ENCODE assay signal across 8 mouse cellular contexts in the genomic region with DNA sequence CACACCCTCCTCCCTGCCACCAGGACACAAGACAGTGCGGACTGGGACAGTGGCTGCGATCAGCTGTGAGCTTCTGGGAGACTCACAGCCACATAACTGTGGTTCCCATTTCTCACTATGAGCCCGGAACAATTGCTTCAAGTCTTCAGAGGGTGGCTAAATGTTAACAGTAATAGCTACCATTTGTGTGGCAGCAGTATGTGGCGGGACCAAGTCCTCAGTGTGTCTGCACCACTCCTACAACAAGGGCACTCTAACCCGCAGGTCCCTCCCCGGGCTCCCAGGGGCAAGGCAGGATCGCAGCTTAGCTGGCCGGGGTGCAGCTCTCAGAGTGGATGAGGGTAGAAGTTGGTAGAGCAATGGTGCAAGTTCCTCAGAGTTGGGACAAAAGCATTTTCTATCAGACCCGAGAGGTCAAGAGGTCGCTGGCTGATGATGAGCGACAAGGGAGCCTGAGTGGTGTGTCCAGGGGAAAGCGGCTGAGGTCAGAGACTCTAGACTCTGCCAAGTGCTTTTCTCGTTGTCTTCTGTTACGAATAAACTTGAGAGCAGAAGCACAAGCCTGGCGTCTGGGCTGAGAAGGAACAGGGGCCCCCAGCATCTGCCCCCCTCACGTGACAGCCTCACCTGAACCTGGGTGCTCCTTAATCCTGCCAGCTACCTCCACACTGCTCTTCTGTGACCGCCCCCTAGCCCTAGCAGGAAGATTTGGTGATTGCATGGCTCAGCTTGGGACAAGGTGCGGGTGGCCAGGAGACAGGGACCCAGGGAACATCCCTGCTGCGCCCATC.
A peak's percentile ranks its signal among the peaks of the same experiment; 100 is the strongest.
DNase-seq lines count a peak whose midpoint lies in the region; ATAC-seq and TF ChIP-seq lines count a peak whose summit lies in the region.

No protein-coding gene starts in this region.

- DNase-seq in heart, adult 2 months = peak; percentile 55 to 66
- no peak for DNase-seq in heart, postnatal 14 days
- peak; percentile 36 for DNase-seq in ZHBTc4 (ENCODE audit: low read depth, low spot score)
- peak; percentile 75 for DNase-seq in kidney, adult 2 months
- no peak for DNase-seq in layer of hippocampus, adult 11-12 months (ENCODE audit: low spot score)

- TF ChIP-seq EP300 in heart, adult 2 months (IDR thresholded peaks at IDR 0.05; ENCODE audit: insufficient read depth, low read depth, low read length) = no peak

- intact Hi-C loops in heart, adult 2 months (cut with DNase I) = loop anchor here (5.0 kb wide), 1 partner anchor 147 kb away; no protein-coding TSS in a partner anchor
- intact Hi-C loops in heart, postnatal 14 days (cut with DNase I) = loop anchor here (2.0 kb wide), 1 partner anchor 46 kb away; no protein-coding TSS in a partner anchor

- TF ChIP-seq POLR2A in heart, adult 2 months (IDR thresholded peaks at IDR 0.05; ENCODE audit: insufficient read depth, low read depth, low read length) = no peak
- TF ChIP-seq POLR2A in kidney, adult 2 months (IDR thresholded peaks at IDR 0.05; ENCODE audit: low read depth, low read length) = peak; percentile 16

- peaks cover 9% of the 10 kb centered on the region; the same call in 1 of the 2 replicates for H3K36me3 ChIP-seq in heart, adult 2 months (ENCODE audit: control insufficient read depth, insufficient read depth, low read length)
- no peaks in the 10 kb centered on the region for H3K36me3 ChIP-seq in forebrain, embryonic 16.5 days (ENCODE audit: control insufficient read depth, insufficient read depth)
- no peaks in the 10 kb centered on the region for H3K36me3 ChIP-seq in kidney, adult 2 months (ENCODE audit: control insufficient read depth, insufficient read depth, low read length)
- no peaks in the 10 kb centered on the region for H3K36me3 ChIP-seq in macrophage (ENCODE audit: inconsistent target)
- no peaks in the 10 kb centered on the region for H3K36me3 ChIP-seq in stomach, embryonic 15.5 days

- H3K27me3 ChIP-seq in heart, adult 2 months (ENCODE audit: control insufficient read depth, insufficient read depth, low read length) = no peaks in the 10 kb centered on the region
- H3K27me3 ChIP-seq in forebrain, embryonic 16.5 days (replicated peaks; ENCODE audit: control insufficient read depth, insufficient read depth, low read length) = no peaks in the 10 kb centered on the region
- H3K27me3 ChIP-seq in kidney, adult 2 months (replicated peaks; ENCODE audit: control insufficient read depth, insufficient read depth, low read length) = no peaks in the 10 kb centered on the region
- H3K27me3 ChIP-seq in stomach, embryonic 15.5 days (replicated peaks) = no peaks in the 10 kb centered on the region

- TF ChIP-seq CTCF in heart, adult 2 months (IDR thresholded peaks at IDR 0.05) = peak; percentile 28; the same call in 1 of the 2 replicates
- no peak for TF ChIP-seq CTCF in kidney, adult 2 months (conservative IDR thresholded peaks at IDR 0.05; ENCODE audit: insufficient read depth, insufficient read length, low read depth, low read length)

- H3K9ac ChIP-seq in heart, adult 2 months (ENCODE audit: low read depth, low read length) = peak overlapping the region; percentile 83
- H3K9ac ChIP-seq in forebrain, embryonic 16.5 days (replicated peaks; ENCODE audit: low read depth, low read length) = peak overlapping the region; percentile 54
- H3K9ac ChIP-seq in stomach, embryonic 15.5 days = peak overlapping the region; percentile 64

- H3K4me2 ChIP-seq in forebrain, embryonic 16.5 days (ENCODE audit: low read length) = peak overlapping the region; percentile 58
- H3K4me2 ChIP-seq in stomach, embryonic 15.5 days = peak overlapping the region; percentile 92

- 5% methylated on average over 19 of the region's 19 CpGs for WGBS in heart, adult 2 months
- WGBS in forebrain, embryonic 16.5 days = 6% methylated on average over 19 of the region's 19 CpGs
- WGBS in kidney, adult 2 months = 3% methylated on average over 19 of the region's 19 CpGs
- WGBS in macrophage (ENCODE audit: missing documents) = 3% methylated on average over 19 of the region's 19 CpGs
- WGBS in stomach, embryonic 15.5 days = 11% methylated on average over 19 of the region's 19 CpGs

- ATAC-seq in forebrain, embryonic 16.5 days = peak; percentile 47; the same call in 1 of the 2 replicates
- ATAC-seq in stomach, embryonic 15.5 days (ENCODE audit: insufficient read depth, low FRiP score, low read depth) = peak; percentile 24; the same call in 1 of the 2 replicates

- peak overlapping the region; percentile 55 for H3K4me3 ChIP-seq in heart, adult 2 months
- peak overlapping the region; percentile 36 for H3K4me3 ChIP-seq in forebrain, embryonic 16.5 days (replicated peaks; ENCODE audit: low read length)
- H3K4me3 ChIP-seq in kidney, adult 2 months (ENCODE audit: insufficient read depth, low read depth, low read length) = peak overlapping the region; percentile 64
- H3K4me3 ChIP-seq in macrophage (ENCODE audit: inconsistent target) = peak overlapping the region; percentile 52
- peak overlapping the region; percentile 48 for H3K4me3 ChIP-seq in stomach, embryonic 15.5 days (replicated peaks)

- H3K27ac ChIP-seq in heart, adult 2 months = peak overlapping the region; percentile 95
- peak overlapping the region; percentile 97 for H3K27ac ChIP-seq in forebrain, embryonic 16.5 days (ENCODE audit: low read length)
- H3K27ac ChIP-seq in kidney, adult 2 months (ENCODE audit: insufficient read depth, low read depth, low read length) = peak overlapping the region; percentile 99
- H3K27ac ChIP-seq in macrophage = peak overlapping the region; percentile 91
- peak overlapping the region; percentile 99 for H3K27ac ChIP-seq in stomach, embryonic 15.5 days

- H3K79me2 ChIP-seq in heart, adult 2 months (replicated peaks; ENCODE audit: control insufficient read depth, insufficient read depth, low read length) = peaks cover 15% of the 10 kb centered on the region
- H3K79me2 ChIP-seq in macrophage (ENCODE audit: inconsistent target) = peaks cover 87% of the 10 kb centered on the region

- H3K4me1 ChIP-seq in heart, adult 2 months (ENCODE audit: control insufficient read depth, insufficient read depth, low read length) = peaks cover 50% of the 10 kb centered on the region
- peaks cover 78% of the 10 kb centered on the region for H3K4me1 ChIP-seq in forebrain, embryonic 16.5 days (replicated peaks; ENCODE audit: control insufficient read depth, insufficient read depth, low read length)
- H3K4me1 ChIP-seq in kidney, adult 2 months (ENCODE audit: control insufficient read depth, insufficient read depth, low read length) = peaks cover 66% of the 10 kb centered on the region
- peaks cover 70% of the 10 kb centered on the region for H3K4me1 ChIP-seq in stomach, embryonic 15.5 days

- no peaks in the 10 kb centered on the region for H3K9me3 ChIP-seq in forebrain, embryonic 16.5 days (ENCODE audit: control insufficient read depth, low read length)
- H3K9me3 ChIP-seq in stomach, embryonic 15.5 days = no peaks in the 10 kb centered on the region

Comparison
In these comparisons a context has a peak if more than half of its experiments do, and no peak if none do; other contexts are left out.
1. DNase-seq: peak in heart, adult 2 months (2 of 2), ZHBTc4 (single experiment) and kidney, adult 2 months (single experiment); none in heart, postnatal 14 days (0 of 2) and layer of hippocampus, adult 11-12 months (single experiment).
2. Peak in every context shown above with its lines, with median percentiles within 50 percentile points of each other: H3K27ac ChIP-seq, H3K4me3 ChIP-seq and H3K9ac ChIP-seq.